Mouse (Mus musculus): ENCODE measurements at regions not wholly inside any gene's neighbourhood (a gene's known extent, or its start where the extent isn't known, plus 50 kb on each side); places are given as distances from the start of the nearest gene placed in this dataset.

- WGBS, result 69% methylated on average over 3 of the region's 3 CpGs
- no peak for TF ChIP-seq CTCF (IDR thresholded peaks at IDR 0.05; ENCODE audit: low read depth)
- H3K9me3 ChIP-seq (replicated peaks; ENCODE audit: low read length), result no peaks in the 10 kb centered on the region
- ATAC-seq (replicated peaks; ENCODE audit: low FRiP score, low read depth) (no peak), DNase-seq (ENCODE audit: low spot score) (no peak)
- H3K4me3 ChIP-seq (replicated peaks; ENCODE audit: low read depth, low read length), result no peak overlapping the region
- H3K27me3 ChIP-seq (ENCODE audit: insufficient read depth, low read length), result no peaks in the 10 kb centered on the region
- no peaks in the 10 kb centered on the region for H3K36me3 ChIP-seq (ENCODE audit: insufficient read depth, low read length)
- no peaks in the 10 kb centered on the region for H3K4me1 ChIP-seq (replicated peaks; ENCODE audit: insufficient read depth, low read length)
- H3K27ac ChIP-seq, result no peak overlapping the region
- no peak overlapping the region for H3K4me2 ChIP-seq (ENCODE audit: low read length)
- no peak overlapping the region for H3K9ac ChIP-seq (ENCODE audit: low read depth, low read length)
These were observed 143.5 kb upstream of the Podxl start for GRCm38 (mm10) chr6:31707256-31707655.

- Histone ChIP-seq H3K4me3 (replicated peaks; ENCODE audit: low read depth, low read length) (no peak overlapping the region), H3K27me3 (ENCODE audit: insufficient read depth, low read length) (no peaks in the 10 kb centered on the region), H3K4me1 (replicated peaks; ENCODE audit: insufficient read depth, low read length) (no peaks in the 10 kb centered on the region), H3K36me3 (ENCODE audit: insufficient read depth, low read length) (no peaks in the 10 kb centered on the region), H3K9me3 (replicated peaks; ENCODE audit: low read length) (no peaks in the 10 kb centered on the region), H3K9ac (ENCODE audit: low read depth, low read length) (no peak overlapping the region), H3K27ac (no peak overlapping the region), H3K4me2 (ENCODE audit: low read length) (no peak overlapping the region)
- 82% methylated on average over 6 of the region's 6 CpGs for WGBS
- DNase-seq (ENCODE audit: low spot score), result no peak
- ATAC-seq (replicated peaks; ENCODE audit: low FRiP score, low read depth), result no peak
- TF ChIP-seq CTCF (IDR thresholded peaks at IDR 0.05; ENCODE audit: low read depth), result no peak
These were observed 140.4 kb upstream of the Podxl start for GRCm38 (mm10) chr6:31704191-31704590.

- no peak overlapping the region for H3K4me3 ChIP-seq (replicated peaks; ENCODE audit: low read depth, low read length)
- no peaks in the 10 kb centered on the region for H3K36me3 ChIP-seq (ENCODE audit: insufficient read depth, low read length)
- TF ChIP-seq CTCF (IDR thresholded peaks at IDR 0.05; ENCODE audit: low read depth), result no peak
- no peaks in the 10 kb centered on the region for H3K4me1 ChIP-seq (replicated peaks; ENCODE audit: insufficient read depth, low read length)
- 19% methylated on average over 7 of the region's 7 CpGs for WGBS
- no peak overlapping the region for H3K27ac ChIP-seq
- no peaks in the 10 kb centered on the region for H3K27me3 ChIP-seq (ENCODE audit: insufficient read depth, low read length)
- no peak for DNase-seq (ENCODE audit: low spot score)
- H3K9me3 ChIP-seq (replicated peaks; ENCODE audit: low read length), result no peaks in the 10 kb centered on the region
- H3K9ac ChIP-seq (ENCODE audit: low read depth, low read length), result no peak overlapping the region
- no peak for ATAC-seq (replicated peaks; ENCODE audit: low FRiP score, low read depth)
- no peak overlapping the region for H3K4me2 ChIP-seq (ENCODE audit: low read length)
These were observed 139.2 kb upstream of the Podxl start for GRCm38 (mm10) chr6:31702931-31703330.

DNA sequence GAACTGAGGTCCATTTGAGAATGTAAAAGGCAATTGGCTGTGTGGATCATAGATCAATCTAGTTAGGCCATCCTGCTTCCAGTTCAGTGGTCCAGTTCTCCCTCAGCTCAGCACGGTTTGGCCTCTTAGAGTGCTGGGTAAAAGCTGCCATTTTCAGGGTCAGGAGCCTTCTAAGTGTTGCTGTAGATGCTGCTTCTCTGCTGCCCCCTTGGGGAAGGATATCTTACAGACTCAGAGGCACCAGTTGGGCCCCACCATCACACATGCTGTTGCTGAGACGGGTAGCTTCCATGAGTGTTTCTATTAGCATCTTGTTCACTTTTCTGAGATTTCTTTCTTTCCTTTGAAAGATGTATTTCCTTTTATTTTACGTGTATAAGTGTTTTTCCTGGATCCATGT is 132.1 kb upstream of the Podxl start:
- H3K36me3 ChIP-seq (ENCODE audit: insufficient read depth, low read length), result no peaks in the 10 kb centered on the region
- H3K9me3 ChIP-seq (replicated peaks; ENCODE audit: low read length), result no peaks in the 10 kb centered on the region
- no peak overlapping the region for H3K4me3 ChIP-seq (replicated peaks; ENCODE audit: low read depth, low read length)
- no peak for DNase-seq (ENCODE audit: low spot score)
- H3K27me3 ChIP-seq (ENCODE audit: insufficient read depth, low read length), result no peaks in the 10 kb centered on the region
- H3K4me2 ChIP-seq (ENCODE audit: low read length), result no peak overlapping the region
- TF ChIP-seq CTCF (IDR thresholded peaks at IDR 0.05; ENCODE audit: low read depth), result 0 out of 2 replicates have a peak, but pooled peaks have one; percentile 17
- no peak overlapping the region for H3K27ac ChIP-seq
- WGBS, result 67% methylated on average over 3 of the region's 3 CpGs
- no peaks in the 10 kb centered on the region for H3K4me1 ChIP-seq (replicated peaks; ENCODE audit: insufficient read depth, low read length)
- no peak overlapping the region for H3K9ac ChIP-seq (ENCODE audit: low read depth, low read length)
- ATAC-seq (replicated peaks; ENCODE audit: low FRiP score, low read depth), result no peak

- DNase-seq (ENCODE audit: low spot score) (no peak), ATAC-seq (replicated peaks; ENCODE audit: low FRiP score, low read depth) (no peak)
- Histone ChIP-seq H3K9ac (ENCODE audit: low read depth, low read length) (no peak overlapping the region), H3K4me1 (replicated peaks; ENCODE audit: insufficient read depth, low read length) (no peaks in the 10 kb centered on the region), H3K4me2 (ENCODE audit: low read length) (no peak overlapping the region), H3K9me3 (replicated peaks; ENCODE audit: low read length) (no peaks in the 10 kb centered on the region), H3K27ac (no peak overlapping the region), H3K4me3 (replicated peaks; ENCODE audit: low read depth, low read length) (no peak overlapping the region), H3K36me3 (ENCODE audit: insufficient read depth, low read length) (no peaks in the 10 kb centered on the region), H3K27me3 (ENCODE audit: insufficient read depth, low read length) (no peaks in the 10 kb centered on the region)
- WGBS, result 79% methylated on average over 1 of the region's 1 CpGs
- TF ChIP-seq CTCF (IDR thresholded peaks at IDR 0.05; ENCODE audit: low read depth), result peak; percentile 43; the same call in 1 of the 2 replicates
These were observed 129.3 kb upstream of the Podxl start for GRCm38 (mm10) chr6:31693047-31693446.

- Histone ChIP-seq H3K27ac (no peak overlapping the region), H3K9ac (ENCODE audit: low read depth, low read length) (no peak overlapping the region), H3K9me3 (replicated peaks; ENCODE audit: low read length) (no peaks in the 10 kb centered on the region), H3K4me1 (replicated peaks; ENCODE audit: insufficient read depth, low read length) (no peaks in the 10 kb centered on the region), H3K4me2 (ENCODE audit: low read length) (no peak overlapping the region), H3K27me3 (ENCODE audit: insufficient read depth, low read length) (no peaks in the 10 kb centered on the region), H3K4me3 (replicated peaks; ENCODE audit: low read depth, low read length) (no peak overlapping the region), H3K36me3 (ENCODE audit: insufficient read depth, low read length) (no peaks in the 10 kb centered on the region)
- 57% methylated on average over 6 of the region's 6 CpGs for WGBS
- TF ChIP-seq CTCF (IDR thresholded peaks at IDR 0.05; ENCODE audit: low read depth), result no peak
- DNase-seq (ENCODE audit: low spot score) (no peak), ATAC-seq (replicated peaks; ENCODE audit: low FRiP score, low read depth) (no peak)
These were observed 128.2 kb upstream of the Podxl start for GRCm38 (mm10) chr6:31692024-31692423.

- DNase-seq (ENCODE audit: low spot score), result no peak
- no peak for TF ChIP-seq CTCF (IDR thresholded peaks at IDR 0.05; ENCODE audit: low read depth)
- H3K4me2 ChIP-seq (ENCODE audit: low read length), result no peak overlapping the region
- H3K4me3 ChIP-seq (replicated peaks; ENCODE audit: low read depth, low read length), result no peak overlapping the region
- no peak overlapping the region for H3K27ac ChIP-seq
- no peaks in the 10 kb centered on the region for H3K27me3 ChIP-seq (ENCODE audit: insufficient read depth, low read length)
- H3K9ac ChIP-seq (ENCODE audit: low read depth, low read length), result no peak overlapping the region
- no peaks in the 10 kb centered on the region for H3K36me3 ChIP-seq (ENCODE audit: insufficient read depth, low read length)
- H3K9me3 ChIP-seq (replicated peaks; ENCODE audit: low read length), result no peaks in the 10 kb centered on the region
- no peaks in the 10 kb centered on the region for H3K4me1 ChIP-seq (replicated peaks; ENCODE audit: insufficient read depth, low read length)
- no peak for ATAC-seq (replicated peaks; ENCODE audit: low FRiP score, low read depth)
- WGBS, result 70% methylated on average over 2 of the region's 2 CpGs
These were observed 116.3 kb upstream of the Podxl start for GRCm38 (mm10) chr6:31680101-31680500.
